Mouse (Mus musculus) gonadal fat pad, adult 2 months (tissue): ENCODE measurements around the gene Vsx2. TPM values are rescaled to one million over a fixed set of nuclear protein-coding genes. Genes with fewer than 3 reads are reported as not detected.
"Not testable (repeated sequence)": the region's sequence is repeated elsewhere in the genome, so short reads cannot be mapped to it uniquely, and the experiment has no call there.

Source experiments
- DNase-seq: peaks from one replicate; pipeline ENCODE4 v3.0.0-alpha.2; 2012; ENCODE audit warnings: low read depth
- polyA plus RNA-seq: library from polyadenylated mRNA; depleted of rRNA; stranded (reverse); fragments of >200 nt; gene quantifications from 2 replicates; pipeline ENCODE4 v1.2.3, GENCODE M21; 2012; rRNA removed

Vsx2 gene
- polyA plus RNA-seq: not detected in 2 replicates

DNA sequence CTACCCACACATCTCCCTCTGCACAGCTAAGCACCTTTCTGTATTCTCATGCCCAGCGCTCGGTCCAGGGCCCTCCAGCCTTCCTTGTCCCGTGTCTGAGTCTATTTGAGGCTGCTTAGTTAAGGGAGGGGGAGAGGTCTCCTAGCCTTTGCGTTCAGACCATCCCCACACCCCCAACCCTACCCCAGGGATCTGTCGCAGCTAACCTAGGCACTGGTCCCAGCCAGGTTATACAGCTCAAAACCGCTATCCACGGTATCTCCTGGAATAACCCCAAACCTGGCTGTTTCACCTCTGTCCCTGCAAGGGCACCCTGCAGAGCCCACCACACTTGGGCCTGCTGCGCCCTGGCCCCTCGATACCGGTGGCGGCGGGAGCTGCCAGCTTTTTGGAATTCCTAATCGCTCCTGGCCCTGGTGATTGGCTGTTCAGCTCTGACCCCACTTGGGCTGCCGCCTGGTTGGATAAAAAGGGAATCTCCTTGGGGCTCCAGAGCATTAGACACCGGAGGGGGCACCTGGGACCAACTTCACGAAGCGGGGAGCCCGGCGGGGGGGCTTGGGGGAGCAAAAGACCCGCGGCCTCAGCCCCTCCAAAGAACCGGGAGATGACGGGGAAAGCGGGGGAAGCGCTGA is at the start of gene Vsx2:
Gene Vsx2 (plus strand): TSS at position 427 of the 635 bp plus-strand sequence.
- DNase-seq: no peak

DNA sequence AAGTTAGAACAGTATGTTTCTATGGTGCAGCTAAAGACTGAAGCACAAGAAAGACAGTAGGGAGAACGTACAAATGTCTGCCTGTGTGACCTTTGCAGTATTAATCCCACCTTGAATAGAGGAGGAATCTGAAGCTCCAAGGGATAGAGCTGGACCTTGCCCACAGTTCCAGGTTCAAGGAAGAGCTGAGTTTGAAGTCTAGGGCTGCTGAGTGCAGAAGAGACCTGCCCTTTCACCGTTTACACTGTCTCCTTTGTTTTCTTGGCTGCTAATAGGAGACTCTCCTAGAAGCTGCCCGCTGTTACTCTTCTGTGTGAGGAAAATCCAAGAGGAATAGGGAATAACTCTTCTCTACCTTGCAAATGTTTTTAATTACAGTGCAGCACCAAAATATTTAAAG is 45.8 kb upstream of the Vsx2 start:
- DNase-seq: no peak

DNA sequence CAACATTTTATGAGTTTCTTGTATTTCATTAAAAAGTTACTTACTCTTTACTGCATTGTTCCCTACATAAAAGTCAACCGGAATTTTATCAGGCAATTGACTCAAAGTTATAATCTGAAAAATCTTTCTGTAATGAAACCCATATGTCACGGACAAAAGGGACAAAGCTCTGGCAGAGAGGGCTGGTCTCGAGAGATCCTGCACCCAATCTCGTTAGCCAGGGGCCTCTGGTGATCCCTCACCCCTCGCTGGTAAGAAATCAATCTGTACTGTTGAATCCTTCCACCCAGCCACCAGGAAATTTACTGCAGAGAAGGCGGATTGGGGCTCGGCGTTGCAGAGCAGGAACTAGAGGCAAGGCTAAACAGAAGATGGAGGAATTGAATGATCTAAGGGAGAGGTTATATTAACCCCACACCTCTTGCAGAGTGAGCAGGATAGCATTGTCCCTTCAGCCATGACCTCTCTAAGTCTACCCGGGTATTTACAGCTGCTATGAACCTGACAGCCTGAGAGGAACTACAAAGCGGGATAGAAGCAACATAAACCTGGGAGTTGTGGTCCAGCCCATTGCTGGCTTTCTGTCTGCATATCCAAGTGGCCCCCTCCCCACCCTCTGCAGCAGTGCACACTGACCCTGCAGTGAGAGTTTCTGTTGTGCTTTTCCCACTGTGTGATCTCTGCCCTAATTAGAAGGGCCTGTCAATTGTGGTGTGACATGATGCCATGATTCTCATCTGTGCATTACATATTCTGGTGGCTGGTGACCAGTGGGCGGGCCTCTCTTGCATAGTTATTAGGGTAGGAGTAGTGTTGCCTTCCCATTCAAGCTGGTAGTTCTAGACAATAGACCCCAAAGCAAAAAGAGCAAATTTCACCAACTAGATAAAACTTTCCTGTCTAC is 45.2 kb upstream of the Vsx2 start:
- DNase-seq: no peak

DNA sequence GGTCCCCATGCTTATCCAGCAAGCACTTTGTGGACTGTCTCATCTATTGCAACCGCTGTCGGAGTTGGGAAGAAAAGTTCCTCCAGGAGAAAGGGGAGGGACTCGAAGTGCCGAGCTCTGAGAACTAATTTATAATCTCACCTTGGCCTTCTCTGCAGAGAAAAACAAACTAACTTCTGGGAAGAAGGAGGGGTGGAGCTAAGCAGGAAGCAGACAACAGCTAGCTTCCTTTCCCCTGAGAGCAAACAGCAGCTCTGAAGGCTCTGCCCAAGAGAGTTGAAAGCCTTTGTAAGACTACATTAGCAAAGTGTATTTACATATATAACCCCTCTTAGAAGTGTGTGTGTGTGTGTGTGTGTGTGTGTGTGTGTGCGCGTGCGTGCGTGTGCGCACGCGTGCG is 44.1 kb upstream of the Vsx2 start:
- no peak for DNase-seq

DNA sequence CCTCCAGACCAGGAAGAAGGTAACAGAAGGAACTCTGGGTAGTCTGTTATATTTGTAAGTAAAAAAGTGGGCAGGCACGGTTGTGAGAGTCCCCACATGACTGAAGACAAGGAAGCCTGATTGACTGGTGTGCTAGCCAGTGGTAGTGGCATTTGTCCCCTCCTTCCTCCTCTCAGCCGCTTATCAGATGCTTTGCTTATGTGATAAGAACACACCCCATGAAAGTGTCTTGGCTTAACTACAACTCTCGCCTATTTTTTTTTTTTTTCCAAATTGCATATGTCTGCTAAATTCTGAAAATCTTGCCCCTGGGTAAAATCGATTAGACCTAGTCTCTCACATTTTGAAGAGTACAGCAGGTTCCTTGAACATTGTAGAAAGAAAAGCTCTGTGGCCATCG is 39.1 kb upstream of the Vsx2 start:
- no peak for DNase-seq

DNA sequence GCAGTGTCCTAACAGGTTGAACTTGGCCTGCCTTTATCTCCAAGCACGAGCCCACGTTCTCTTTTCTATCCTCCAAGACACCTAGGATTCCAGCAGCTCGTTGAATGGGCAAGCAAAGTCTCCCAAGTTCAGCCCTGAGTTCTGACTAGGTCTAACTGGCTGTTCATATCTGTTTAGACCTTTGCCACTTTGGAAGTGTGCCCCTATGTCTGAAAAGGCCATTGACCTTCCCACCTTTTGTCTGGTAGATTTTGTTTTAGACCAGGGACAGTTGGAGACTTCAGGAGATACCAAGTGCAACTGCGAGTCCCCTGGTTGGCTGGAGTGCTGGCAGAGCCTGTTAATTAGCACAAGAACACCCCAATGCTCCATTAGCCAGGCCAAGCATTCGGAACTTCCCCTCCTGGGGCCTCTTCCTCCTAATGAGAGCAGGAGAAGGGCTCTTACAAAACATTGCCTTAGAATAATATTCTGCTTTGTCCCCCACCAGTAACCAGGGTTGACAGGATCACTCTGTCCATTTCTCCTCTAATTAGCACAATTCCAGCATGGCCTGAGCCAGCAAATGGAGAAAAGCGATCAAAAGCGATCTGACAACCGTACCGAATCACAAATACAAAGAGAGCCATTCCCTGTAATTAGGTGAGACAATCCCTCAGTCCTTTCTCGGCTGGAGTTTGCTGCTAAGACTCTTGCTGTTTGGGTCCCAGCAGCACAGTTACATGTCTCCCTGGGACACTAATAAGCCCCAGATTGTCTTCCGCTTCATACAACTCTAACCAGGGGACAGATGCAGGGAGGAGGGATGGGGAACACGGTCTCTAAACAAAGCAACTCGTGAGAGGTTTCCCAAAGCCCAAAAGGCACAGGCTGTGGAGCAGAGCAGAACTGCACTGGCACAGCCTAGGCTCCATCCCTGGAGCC is 37.4 kb upstream of the Vsx2 start:
- no peak for DNase-seq

DNA sequence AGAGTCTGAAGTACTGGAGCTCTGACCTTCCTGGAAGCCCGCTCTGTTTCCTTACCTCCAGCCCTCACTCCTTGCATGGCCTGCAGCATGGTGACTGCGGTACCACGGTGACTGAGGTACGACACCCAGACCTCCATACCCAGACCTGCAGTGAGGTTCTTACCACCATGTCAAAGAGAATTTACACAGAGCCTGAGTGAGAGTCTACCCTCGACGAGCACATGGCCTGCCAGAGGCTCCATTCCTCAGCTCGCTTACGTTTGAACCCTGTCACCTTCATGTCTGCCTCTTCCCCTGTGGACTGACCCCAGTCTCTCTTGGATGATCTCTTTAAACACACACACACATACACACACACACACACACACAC is 36.7 kb upstream of the Vsx2 start:
- no peak for DNase-seq

DNA sequence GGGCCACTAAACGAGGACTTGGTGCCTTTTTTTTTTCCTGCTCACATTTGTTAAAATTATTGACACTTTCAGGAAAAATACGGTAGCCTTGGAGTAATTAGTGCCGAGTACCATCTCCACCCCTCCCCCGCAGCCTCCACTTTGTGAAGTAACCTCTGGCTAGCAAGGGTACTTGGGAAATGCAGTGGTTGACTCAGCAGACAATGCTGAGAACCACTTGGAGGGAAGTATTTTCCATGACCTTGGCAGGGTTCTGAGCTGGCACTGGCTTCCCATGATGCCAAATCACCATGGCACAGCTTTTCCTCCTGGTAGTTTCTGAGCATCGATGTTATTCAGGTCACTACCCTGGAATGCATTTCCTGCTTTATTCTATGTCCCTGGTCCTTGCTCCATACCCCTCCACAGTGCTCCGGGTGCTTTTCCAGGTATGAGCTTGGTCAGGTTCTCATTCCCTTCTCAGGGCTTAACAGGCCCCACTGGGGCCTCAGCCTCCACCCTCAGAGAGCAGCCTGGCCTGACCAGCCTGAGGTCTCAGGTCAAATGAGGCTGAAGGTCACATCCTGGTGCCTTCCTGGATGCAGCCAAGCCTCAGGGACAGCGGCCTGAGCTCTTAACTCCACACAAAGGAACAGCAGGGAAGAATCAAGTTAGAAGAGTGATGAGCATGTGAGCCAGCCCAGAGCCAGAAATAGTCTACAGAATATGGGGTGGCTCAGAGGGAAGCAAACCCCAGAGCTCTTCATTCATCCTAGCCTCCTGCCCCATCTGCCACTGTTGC is 35.7 kb upstream of the Vsx2 start:
- DNase-seq: no peak

DNA sequence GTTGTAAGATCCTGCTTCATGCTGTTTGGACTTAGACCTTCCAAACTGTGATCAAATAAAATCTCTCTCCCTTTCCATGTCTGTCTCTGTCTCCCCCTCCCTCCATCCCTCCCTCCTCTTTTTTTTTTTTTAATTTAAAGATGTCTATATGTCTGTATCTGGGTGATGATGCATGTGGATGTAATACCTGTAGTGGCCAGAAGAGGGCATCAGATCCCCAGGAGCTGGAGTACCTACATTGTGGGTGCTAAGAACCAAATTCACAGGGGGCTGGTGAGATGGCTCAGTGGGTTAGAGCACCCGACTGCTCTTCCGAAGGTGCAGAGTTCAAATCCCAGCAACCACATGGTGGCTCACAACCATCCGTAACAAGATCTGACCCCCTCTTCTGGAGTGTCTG is 30.0 kb upstream of the Vsx2 start:
- DNase-seq: not testable (repeated sequence)

DNA sequence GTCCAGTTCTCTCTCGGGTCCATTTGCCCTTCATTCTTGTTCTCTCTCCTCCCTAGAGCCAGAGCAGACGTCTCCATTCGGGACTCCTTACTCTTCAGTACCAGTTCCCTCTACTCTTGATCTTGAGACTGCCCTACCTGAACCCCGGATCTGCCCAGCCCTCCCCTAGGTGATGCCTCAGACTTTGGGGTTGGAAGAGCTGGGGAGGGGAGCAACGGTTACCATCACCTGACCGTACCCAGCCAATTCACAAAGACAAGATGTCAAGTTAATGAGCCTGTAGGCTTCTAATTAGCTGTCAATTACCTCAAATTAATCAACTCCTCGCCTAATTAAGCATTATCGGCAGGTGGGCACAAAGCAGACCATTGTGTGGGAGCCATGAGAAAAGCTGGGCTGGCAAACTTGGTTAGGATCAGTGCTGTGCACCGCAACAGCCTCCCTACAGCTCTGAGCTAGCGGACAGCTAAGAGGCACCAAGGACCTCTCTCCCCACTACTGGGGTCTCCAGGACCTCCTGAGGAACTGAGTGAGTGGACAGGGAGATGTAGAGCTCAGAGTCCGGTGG is 28.1 kb upstream of the Vsx2 start:
- DNase-seq: no peak

DNA sequence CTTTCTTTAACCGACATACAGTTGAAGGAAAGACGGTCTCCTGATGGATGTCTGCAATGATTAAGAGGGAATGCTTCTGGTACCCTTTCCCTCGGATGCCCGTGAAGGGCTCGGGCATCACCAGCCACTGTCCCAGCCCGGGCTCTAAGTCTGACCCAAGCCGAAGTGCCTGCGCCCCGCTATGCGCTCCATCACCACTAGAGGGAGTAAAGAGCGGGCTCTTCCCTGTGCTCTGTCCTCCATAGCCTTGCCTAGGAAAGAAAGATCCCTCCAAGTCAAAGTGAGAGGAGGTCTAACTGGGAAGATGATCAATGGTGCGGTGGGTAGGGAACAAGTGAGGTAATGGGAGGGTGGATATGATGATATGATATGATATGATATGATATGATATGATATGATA is 23.5 kb upstream of the Vsx2 start:
- DNase-seq: no peak

DNA sequence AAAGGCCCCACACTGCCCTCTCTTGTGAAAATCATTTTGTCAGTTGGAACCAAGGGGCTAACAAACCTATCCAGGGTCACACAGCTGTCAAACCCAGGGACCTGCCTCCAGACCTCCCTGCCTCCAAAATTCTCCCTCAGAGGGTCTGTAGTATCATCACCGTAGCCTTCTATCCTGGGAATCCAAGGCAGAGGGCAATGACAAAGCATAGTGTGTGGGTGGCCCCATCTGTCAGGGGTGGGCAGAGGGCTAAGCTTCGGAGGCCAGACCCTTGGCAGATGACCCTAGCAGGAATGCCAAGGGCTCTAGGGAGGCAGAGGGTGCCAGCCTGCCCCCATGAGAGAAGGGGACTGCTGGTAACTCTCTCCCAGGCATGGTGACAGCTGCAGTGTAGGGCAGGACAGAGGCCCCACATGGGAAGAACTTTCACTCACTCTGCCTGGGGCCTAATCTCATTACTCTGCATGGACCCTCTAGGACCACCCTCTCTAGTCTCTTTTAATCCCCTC is 22.9 kb upstream of the Vsx2 start:
- DNase-seq: no peak

DNA sequence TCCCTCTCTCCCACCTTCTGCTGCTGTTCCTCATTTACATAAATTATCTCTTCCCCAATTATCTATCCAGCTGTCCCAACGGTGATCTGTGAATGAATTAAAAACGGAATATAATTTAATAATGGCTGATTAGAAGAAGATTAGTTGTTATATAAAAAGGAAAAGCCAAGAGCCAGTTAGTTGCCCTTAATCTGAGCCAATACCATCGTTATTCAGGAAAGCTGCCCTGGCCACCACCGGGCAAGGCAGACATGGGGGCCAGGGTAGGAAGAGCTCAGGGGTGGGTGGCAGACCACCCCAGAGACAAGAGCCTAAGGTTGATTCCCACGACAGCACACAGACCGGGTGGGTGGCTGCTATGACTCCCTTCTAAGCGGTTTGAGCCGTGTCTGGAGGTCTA is 21.3 kb upstream of the Vsx2 start:
- no peak for DNase-seq

DNA sequence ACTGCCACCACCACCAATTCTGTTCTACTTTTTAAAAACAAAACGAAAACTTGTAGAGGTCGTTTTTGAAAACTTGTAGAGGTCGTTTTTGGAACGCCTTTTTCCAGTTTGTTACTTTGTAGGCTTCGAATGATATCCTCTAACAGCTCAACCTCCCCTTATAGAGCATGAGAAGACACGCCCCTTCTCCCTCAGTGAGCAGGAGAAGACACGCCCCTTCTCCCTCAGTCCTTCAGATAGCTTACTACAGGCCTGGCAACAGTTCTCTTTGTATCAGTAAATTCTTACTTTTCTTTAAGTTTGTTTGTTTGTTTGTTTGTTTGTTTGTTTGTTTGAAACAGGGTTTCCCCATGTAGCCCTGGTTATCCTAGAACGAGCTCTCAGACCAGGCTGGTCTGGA is 14.3 kb upstream of the Vsx2 start:
- DNase-seq: no peak

DNA sequence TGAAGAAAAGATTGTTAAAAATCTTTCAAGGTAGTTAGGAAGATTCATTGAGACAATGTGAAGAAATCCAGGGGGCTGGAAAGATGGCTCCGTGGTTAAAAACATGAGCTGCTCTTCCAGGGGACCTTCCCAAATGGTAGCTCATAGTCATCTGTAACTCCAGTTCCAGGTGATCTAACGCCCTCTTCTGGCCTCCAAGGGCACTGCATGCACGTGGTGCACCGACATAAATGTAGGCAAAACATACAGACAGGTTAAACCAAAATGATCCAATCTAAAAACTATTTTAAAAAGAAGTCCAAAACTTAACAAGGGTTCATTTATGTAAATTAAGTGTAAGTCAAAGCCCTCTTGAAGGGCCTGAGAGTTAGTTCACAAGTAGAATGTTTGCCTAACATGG is 7.0 kb upstream of the Vsx2 start:
- DNase-seq: no peak

DNA sequence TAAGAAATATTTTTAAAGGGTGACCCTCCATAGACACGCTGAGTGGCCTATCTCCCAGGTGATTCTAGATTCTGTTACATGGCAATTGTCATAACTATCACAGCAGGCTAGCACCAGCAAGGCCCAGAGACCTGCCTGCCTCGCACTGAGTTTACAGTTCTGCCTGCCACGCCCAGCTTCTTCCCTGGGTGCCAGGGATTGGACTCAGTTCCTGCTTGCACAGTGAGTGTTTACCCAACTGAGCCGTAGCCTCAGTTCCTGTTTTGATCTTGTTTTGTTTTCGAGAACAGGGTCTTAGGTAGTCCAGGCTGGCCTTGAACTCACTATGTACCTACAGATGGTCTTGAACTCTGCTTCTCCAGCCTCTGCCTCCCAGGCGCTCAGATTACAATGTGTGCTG is 2.0 kb upstream of the Vsx2 start:
- no peak for DNase-seq

DNA sequence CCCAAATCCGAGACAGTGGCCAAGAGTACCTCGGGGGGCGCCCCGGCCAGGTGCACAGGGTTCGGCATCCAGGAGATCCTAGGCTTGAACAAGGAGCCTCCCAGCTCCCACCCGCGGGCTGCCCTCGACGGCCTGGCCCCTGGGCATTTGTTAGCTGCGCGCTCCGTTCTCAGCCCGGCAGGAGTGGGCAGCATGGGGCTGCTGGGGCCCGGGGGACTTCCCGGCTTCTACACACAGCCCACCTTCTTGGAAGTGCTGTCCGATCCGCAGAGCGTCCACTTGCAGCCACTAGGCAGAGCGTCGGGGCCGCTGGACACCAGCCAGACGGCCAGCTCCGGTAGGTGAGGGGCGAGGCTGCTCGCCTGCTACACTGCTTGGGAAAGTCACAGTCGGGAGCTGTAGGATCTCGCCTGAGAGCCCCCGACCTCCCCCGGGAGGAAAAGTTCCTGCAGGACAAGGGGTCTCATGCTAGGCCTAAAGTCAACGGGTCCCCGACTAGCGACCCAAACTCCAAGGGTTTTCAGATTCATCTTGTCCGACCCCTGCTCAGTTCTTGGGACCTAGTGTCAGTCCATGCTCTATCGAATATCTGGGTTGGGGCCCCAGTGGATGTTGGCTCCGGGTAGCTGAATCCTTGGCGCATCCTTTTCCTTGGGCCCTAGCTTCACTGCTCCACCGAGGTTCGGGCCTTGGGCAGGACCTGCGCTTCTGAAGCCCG is 573 bp downstream of the Vsx2 start:
- DNase-seq: no peak

DNA sequence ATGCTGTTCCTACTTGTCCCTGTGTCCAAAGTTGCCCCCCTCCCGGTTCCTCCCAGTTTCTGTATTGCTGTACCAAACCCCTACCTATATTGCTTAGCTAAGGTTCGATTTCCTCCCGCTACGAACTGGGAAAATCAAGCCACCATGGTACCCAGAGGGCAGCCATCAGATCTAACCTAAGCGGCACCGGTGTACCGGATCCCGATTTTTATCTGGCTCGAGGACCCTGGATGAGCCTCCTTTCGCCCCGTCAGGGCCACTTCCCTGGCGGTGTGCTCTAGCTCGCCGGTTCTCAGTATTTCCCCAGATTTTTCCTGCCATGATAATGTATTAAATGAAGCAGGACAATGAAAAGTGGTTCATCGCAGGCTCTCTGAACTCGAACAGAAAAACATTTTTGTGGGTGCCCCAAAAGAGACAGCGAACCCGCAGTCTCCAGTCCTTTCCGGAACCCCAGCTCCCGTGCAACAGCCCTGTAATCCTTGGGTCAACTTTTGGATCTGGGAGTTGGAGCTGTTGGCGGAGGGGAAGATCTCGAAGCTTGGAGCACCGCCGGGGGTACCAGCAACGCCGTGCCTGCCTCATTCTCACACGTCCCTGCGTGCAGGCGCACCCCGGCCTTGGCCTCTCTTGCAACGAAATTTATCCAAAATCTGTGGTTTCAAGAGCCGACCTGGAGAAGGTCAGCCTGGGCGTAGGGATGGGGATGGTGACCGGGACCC is 1.3 kb downstream of the Vsx2 start:
- DNase-seq: no peak

DNA sequence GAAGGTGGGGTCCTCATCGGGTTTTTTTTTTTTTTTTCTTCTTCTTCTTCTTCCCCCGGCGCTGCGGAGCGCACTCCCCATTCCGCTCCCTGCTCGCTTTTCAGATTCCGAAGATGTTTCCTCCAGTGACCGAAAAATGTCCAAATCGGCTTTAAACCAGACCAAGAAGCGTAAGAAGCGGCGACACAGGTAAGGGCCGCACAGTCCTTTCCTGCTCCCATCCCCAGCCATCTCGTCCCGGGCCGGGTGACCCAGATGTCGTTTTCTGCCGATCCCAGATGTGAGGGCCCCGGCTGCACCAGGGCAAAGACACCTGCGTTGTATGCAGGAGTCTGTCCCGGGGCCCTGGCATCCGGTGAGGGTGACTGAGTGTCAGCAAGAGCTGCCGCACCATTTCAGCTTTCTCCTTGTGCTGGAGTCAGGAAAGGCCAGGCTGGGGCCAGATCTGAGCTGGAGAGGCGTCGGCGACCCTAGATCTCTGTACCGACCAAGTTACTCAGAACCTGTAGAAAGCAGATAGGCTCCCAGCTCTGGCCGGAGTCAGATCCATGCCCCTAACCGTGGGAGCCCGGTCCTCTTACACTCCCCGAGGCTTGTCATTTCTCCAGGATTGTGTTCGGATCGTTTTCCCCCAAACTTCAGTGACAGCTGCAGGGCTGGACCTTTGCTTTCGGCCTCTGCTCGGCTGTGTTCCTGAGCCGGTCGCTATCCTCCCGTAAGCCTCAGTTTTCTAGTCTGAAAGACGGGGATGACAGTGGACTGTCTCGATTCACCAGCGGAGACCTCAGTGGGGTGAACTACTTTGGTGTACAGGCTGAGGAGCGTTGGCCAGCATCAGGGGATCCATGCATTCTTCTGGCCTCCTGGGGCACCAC is 2.1 kb downstream of the Vsx2 start:
- DNase-seq: no peak
